Mouse (Mus musculus): ENCODE data around the gene Eml5. TPM values are rescaled to one million over a fixed set of nuclear protein-coding genes. Genes with fewer than 3 reads are reported as not detected.

Eml5 gene
- total and polyA plus RNA-seq, 3 experiments, result 2.4 to 3.8 (median 2.5) TPM

- DNase-seq, result no peak
- intact Hi-C loops (cut with DNase I), result no loop called here
- Histone ChIP-seq H3K27me3 (ENCODE audit: control insufficient read depth, insufficient read depth, low read length) (no peaks in the 10 kb centered on the region), H3K9ac (ENCODE audit: low read depth, low read length) (no peak overlapping the region), H3K36me3 (ENCODE audit: control insufficient read depth, insufficient read depth, low read length) (0 out of 2 replicates have a peak, but pooled peaks cover 2% of the 10 kb centered on the region), H3K4me1 (ENCODE audit: control insufficient read depth, insufficient read depth, low read length) (no peaks in the 10 kb centered on the region; the same call in 1 of the 2 replicates), H3K27ac (no peak overlapping the region), H3K4me3 (no peak overlapping the region), H3K79me2 (replicated peaks; ENCODE audit: control insufficient read depth, insufficient read depth, low read length) (no peaks in the 10 kb centered on the region)
- WGBS, result 86% methylated on average over 1 of the region's 1 CpGs
- TF ChIP-seq POLR2A (IDR thresholded peaks at IDR 0.05; ENCODE audit: insufficient read depth, low read depth, low read length) (no peak), EP300 (IDR thresholded peaks at IDR 0.05; ENCODE audit: insufficient read depth, low read depth, low read length) (no peak), CTCF (IDR thresholded peaks at IDR 0.05) (no peak)
Measured at GRCm38 (mm10) chr12:98833901-98834300, 67.4 kb downstream of the Eml5 start.

DNA sequence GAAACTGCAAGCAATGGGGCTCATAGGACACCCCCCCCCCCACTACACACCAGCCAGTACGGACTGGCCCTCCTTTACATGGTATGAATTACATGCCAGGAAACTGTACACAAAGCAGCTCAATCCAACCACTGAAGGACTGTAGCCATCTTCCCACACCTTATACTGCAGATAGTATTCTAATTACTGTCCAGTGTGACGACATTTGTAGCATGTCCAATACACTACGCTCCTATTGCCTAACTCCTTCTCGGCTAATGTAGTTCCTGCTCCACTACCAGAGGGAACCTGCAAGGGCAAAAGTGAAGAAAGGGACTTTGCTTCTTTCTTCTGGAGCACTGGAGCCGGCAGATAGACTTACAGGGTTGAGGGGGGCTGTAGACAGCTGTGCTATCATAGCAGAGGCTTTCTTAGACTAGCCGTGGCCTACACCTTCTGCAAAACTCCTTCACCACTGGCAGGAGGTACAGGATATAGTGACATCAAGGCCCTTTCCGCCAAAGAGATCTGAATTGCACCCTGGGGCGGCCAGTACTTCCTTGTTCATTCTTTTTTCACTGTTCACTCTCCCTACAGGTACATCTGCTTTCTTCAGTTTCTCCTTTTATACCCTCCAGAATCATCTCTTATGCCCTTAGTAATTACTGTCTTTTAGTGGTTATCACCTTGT is 68.2 kb downstream of the Eml5 start:
- no peak overlapping the region for H3K4me3 ChIP-seq
- no peaks in the 10 kb centered on the region for H3K79me2 ChIP-seq (replicated peaks; ENCODE audit: control insufficient read depth, insufficient read depth, low read length)
- no peak overlapping the region for H3K27ac ChIP-seq
- WGBS, result 82% methylated on average over 8 of the region's 8 CpGs
- no peak for TF ChIP-seq EP300 (IDR thresholded peaks at IDR 0.05; ENCODE audit: insufficient read depth, low read depth, low read length)
- no peak for TF ChIP-seq CTCF (IDR thresholded peaks at IDR 0.05)
- TF ChIP-seq POLR2A (IDR thresholded peaks at IDR 0.05; ENCODE audit: insufficient read depth, low read depth, low read length), result no peak
- H3K36me3 ChIP-seq (ENCODE audit: control insufficient read depth, insufficient read depth, low read length), result 0 out of 2 replicates have a peak, but pooled peaks cover 2% of the 10 kb centered on the region
- no peaks in the 10 kb centered on the region; the same call in 1 of the 2 replicates for H3K4me1 ChIP-seq (ENCODE audit: control insufficient read depth, insufficient read depth, low read length)
- no peaks in the 10 kb centered on the region for H3K27me3 ChIP-seq (ENCODE audit: control insufficient read depth, insufficient read depth, low read length)
- intact Hi-C loops (cut with DNase I), result no loop called here
- no peak overlapping the region for H3K9ac ChIP-seq (ENCODE audit: low read depth, low read length)
- DNase-seq, result no peak

- Histone ChIP-seq H3K9ac (ENCODE audit: low read depth, low read length) (no peak overlapping the region), H3K36me3 (ENCODE audit: control insufficient read depth, insufficient read depth, low read length) (0 out of 2 replicates have a peak, but pooled peaks cover 2% of the 10 kb centered on the region), H3K4me3 (no peak overlapping the region), H3K27ac (no peak overlapping the region), H3K4me1 (ENCODE audit: control insufficient read depth, insufficient read depth, low read length) (no peaks in the 10 kb centered on the region; the same call in 1 of the 2 replicates), H3K79me2 (replicated peaks; ENCODE audit: control insufficient read depth, insufficient read depth, low read length) (no peaks in the 10 kb centered on the region), H3K27me3 (ENCODE audit: control insufficient read depth, insufficient read depth, low read length) (no peaks in the 10 kb centered on the region)
- TF ChIP-seq EP300 (IDR thresholded peaks at IDR 0.05; ENCODE audit: insufficient read depth, low read depth, low read length), result no peak
- 75% methylated on average over 7 of the region's 7 CpGs for WGBS
- intact Hi-C loops (cut with DNase I), result no loop called here
- no peak for DNase-seq
Measured at GRCm38 (mm10) chr12:98831122-98831521, 70.2 kb downstream of the Eml5 start.

DNA sequence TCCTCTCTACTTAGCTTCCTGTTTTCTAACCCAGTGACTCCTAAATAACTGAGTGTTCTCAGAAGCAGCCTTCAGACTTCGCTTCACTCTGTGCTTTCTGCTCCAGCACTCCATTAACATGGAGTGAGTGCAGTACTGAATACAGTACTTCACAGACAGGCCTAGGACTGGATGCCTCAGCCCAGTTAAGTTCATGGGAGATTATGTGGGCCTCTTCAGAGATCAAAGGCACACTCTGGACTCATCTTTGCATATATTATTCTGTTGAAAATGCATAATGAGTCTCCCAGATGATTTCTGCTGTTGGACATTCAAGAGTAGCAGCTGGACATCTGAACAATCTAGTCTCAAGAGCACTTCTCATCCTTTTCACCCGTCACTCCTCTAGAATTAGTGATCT is 80.5 kb downstream of the Eml5 start:
- H3K4me3 ChIP-seq, result no peak overlapping the region
- H3K36me3 ChIP-seq (ENCODE audit: control insufficient read depth, insufficient read depth, low read length), result no peaks in the 10 kb centered on the region
- H3K9ac ChIP-seq (ENCODE audit: low read depth, low read length), result no peak overlapping the region
- TF ChIP-seq EP300 (IDR thresholded peaks at IDR 0.05; ENCODE audit: insufficient read depth, low read depth, low read length) (no peak), CTCF (IDR thresholded peaks at IDR 0.05) (no peak), POLR2A (IDR thresholded peaks at IDR 0.05; ENCODE audit: insufficient read depth, low read depth, low read length) (no peak)
- intact Hi-C loops (cut with DNase I), result no loop called here
- DNase-seq, result no peak
- WGBS, result 81% methylated on average over 2 of the region's 2 CpGs
- no peak overlapping the region for H3K27ac ChIP-seq
- H3K27me3 ChIP-seq (ENCODE audit: control insufficient read depth, insufficient read depth, low read length), result no peaks in the 10 kb centered on the region
- H3K4me1 ChIP-seq (ENCODE audit: control insufficient read depth, insufficient read depth, low read length), result no peaks in the 10 kb centered on the region
- H3K79me2 ChIP-seq (replicated peaks; ENCODE audit: control insufficient read depth, insufficient read depth, low read length), result no peaks in the 10 kb centered on the region

GRCm38 (mm10) chr12:98804078-98804748 is 97.1 kb downstream of the Eml5 start:
- H3K79me2 ChIP-seq (replicated peaks; ENCODE audit: control insufficient read depth, insufficient read depth, low read length), result no peaks in the 10 kb centered on the region
- no peaks in the 10 kb centered on the region for H3K27me3 ChIP-seq (ENCODE audit: control insufficient read depth, insufficient read depth, low read length)
- WGBS, result 88% methylated on average over 3 of the region's 3 CpGs
- no peaks in the 10 kb centered on the region for H3K36me3 ChIP-seq (ENCODE audit: control insufficient read depth, insufficient read depth, low read length)
- no peak overlapping the region for H3K27ac ChIP-seq
- no peak overlapping the region for H3K4me3 ChIP-seq
- no peaks in the 10 kb centered on the region for H3K4me1 ChIP-seq (ENCODE audit: control insufficient read depth, insufficient read depth, low read length)
- H3K9ac ChIP-seq (ENCODE audit: low read depth, low read length), result no peak overlapping the region
- DNase-seq, result no peak
- intact Hi-C loops (cut with DNase I), result no loop called here
- TF ChIP-seq POLR2A (IDR thresholded peaks at IDR 0.05; ENCODE audit: insufficient read depth, low read depth, low read length) (no peak), EP300 (IDR thresholded peaks at IDR 0.05; ENCODE audit: insufficient read depth, low read depth, low read length) (no peak)

GRCm38 (mm10) chr12:98802245-98802644 is 99.0 kb downstream of the Eml5 start:
- no peaks in the 10 kb centered on the region for H3K27me3 ChIP-seq (ENCODE audit: control insufficient read depth, insufficient read depth, low read length)
- 69% methylated on average over 3 of the region's 3 CpGs for WGBS

More at GRCm38 (mm10) chr12:98802245-98802644, 99.0 kb downstream of the Eml5 start:
- Histone ChIP-seq H3K27ac (no peak overlapping the region), H3K36me3 (ENCODE audit: control insufficient read depth, insufficient read depth, low read length) (no peaks in the 10 kb centered on the region), H3K9ac (ENCODE audit: low read depth, low read length) (no peak overlapping the region), H3K4me1 (ENCODE audit: control insufficient read depth, insufficient read depth, low read length) (no peaks in the 10 kb centered on the region), H3K79me2 (replicated peaks; ENCODE audit: control insufficient read depth, insufficient read depth, low read length) (no peaks in the 10 kb centered on the region), H3K4me3 (no peak overlapping the region)
- no peak for DNase-seq
- no peak for TF ChIP-seq CTCF (IDR thresholded peaks at IDR 0.05)
- no peak for TF ChIP-seq POLR2A (IDR thresholded peaks at IDR 0.05; ENCODE audit: insufficient read depth, low read depth, low read length)
- TF ChIP-seq EP300 (IDR thresholded peaks at IDR 0.05; ENCODE audit: insufficient read depth, low read depth, low read length), result no peak
- intact Hi-C loops (cut with DNase I), result no loop called here

Measured in heart, adult 2 months (tissue).